Mouse (Mus musculus): Measurements from ENCODE around the gene Marveld1. TPM values are rescaled to one million over a fixed set of nuclear protein-coding genes. Genes with fewer than 3 reads are reported as not detected.

Marveld1 gene
- total and polyA plus RNA-seq, 3 experiments: 9.7 to 24.4 TPM; not detected in 1

DNA sequence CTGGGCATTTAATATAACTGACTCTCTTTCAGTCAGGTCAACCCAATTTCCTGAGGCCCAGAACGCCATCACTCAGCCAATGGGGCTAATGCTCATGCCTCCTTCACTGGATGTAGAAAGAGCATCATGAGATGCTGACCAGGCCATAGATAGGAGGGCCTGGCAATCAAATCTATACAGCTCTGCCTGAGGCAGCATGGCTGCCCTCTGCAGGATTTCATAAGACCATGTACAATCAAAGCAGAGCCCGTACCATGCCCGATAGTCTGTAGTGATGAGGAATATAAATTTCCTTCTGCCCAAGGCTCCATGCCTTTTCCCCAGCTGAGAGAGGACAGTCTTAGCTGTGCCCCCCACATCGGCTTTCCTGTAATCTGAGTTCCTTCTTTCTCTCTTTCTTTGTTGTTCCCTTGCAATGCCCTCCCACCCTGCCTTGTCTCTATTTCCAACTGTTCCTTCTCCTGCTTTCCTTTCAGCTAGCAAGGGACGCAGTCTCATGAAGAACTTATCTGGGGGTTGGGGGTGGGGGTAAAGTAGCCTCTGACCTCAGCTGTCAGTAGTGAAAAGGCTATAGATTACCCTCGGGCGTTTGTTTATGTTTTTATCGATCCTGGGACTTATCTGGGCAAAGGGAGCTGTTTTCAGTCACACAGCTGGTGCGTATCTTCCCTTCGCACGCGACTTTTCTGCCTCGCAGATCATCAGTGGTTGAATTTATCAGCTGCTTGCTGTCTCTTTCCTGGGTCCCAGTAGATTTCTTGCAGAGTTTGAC, 11.2 kb downstream of the Marveld1 start:
- H3K79me2 ChIP-seq (ENCODE audit: control insufficient read depth, insufficient read depth, low read length, poor library complexity): no peaks in the 10 kb centered on the region
- peaks cover 0 to 11% of the 10 kb centered on the region in 2 experiments; a peak in 2 of 4 replicates for H3K36me3 ChIP-seq (ENCODE audit: control insufficient read depth in 1 of 2, insufficient read depth in 2 of 2, low read length in 2 of 2)
- peak overlapping the region; percentile 45 for H3K9ac ChIP-seq (ENCODE audit: control insufficient read depth, low read depth, low read length, poor library complexity, severe bottlenecking)
- H3K27ac ChIP-seq (ENCODE audit: control insufficient read depth, low read depth, low read length): peak overlapping the region; percentile 75
- H3K27me3 ChIP-seq (ENCODE audit: control insufficient read depth in 1 of 2, insufficient read depth in 2 of 2, low read length in 2 of 2): no peaks in the 10 kb centered on the region; a peak in 1 of 4 replicates
- H3K9me3 ChIP-seq (replicated peaks; ENCODE audit: insufficient read depth, low read length): no peaks in the 10 kb centered on the region
- peaks cover 3 to 9% of the 10 kb centered on the region in 2 experiments for H3K4me1 ChIP-seq (ENCODE audit: control insufficient read depth in 1 of 2, insufficient read depth in 2 of 2, low read length in 2 of 2)
- peak; percentile 76 for DNase-seq (ENCODE audit: low read depth, low spot score)
- peak overlapping the region; percentile 43 to 48 for H3K4me3 ChIP-seq (ENCODE audit: control insufficient read depth in 1 of 2, insufficient read depth in 1 of 2, low read depth in 2 of 2, low read length in 2 of 2)
- TF ChIP-seq POLR2AphosphoS2 (IDR thresholded peaks at IDR 0.05; ENCODE audit: low read length) (peak; percentile 41; the same call in 1 of the 2 replicates), ELF1 (IDR thresholded peaks at IDR 0.05; ENCODE audit: low read depth, low read length) (peak; percentile 33; the same call in 1 of the 2 replicates), GATA1 (IDR thresholded peaks at IDR 0.05; ENCODE audit: low read depth, low read length) (peak; percentile 97), BHLHE40 (IDR thresholded peaks at IDR 0.05; ENCODE audit: borderline replicate concordance, low read depth, low read length) (peak; percentile 100), TBP (IDR thresholded peaks at IDR 0.05; ENCODE audit: low read depth, low read length) (no peak), ZMIZ1 (IDR thresholded peaks at IDR 0.05; ENCODE audit: low read depth, low read length) (no peak), MAZ (IDR thresholded peaks at IDR 0.05; ENCODE audit: low read depth, low read length) (peak; percentile 72), SIN3A (IDR thresholded peaks at IDR 0.05; ENCODE audit: low read length) (peak; percentile 98), MYB (IDR thresholded peaks at IDR 0.05; ENCODE audit: low read depth, low read length) (no peak), EP300 (IDR thresholded peaks at IDR 0.05; ENCODE audit: low read depth in 1 of 2, low read length in 2 of 2) (peak; percentile 91 to 95), USF2 (IDR thresholded peaks at IDR 0.05; ENCODE audit: borderline replicate concordance in 1 of 2, insufficient read depth in 1 of 2, low read depth in 1 of 2, low read length in 2 of 2) (no peak), JUND (IDR thresholded peaks at IDR 0.05; ENCODE audit: low read depth, low read length) (no peak), MYC (IDR thresholded peaks at IDR 0.05; ENCODE audit: low read depth, low read length) (0 out of 2 replicates have a peak, but pooled peaks have one; percentile 52), TAL1 (IDR thresholded peaks at IDR 0.05; ENCODE audit: low read length) (peak; percentile 82), MAX (IDR thresholded peaks at IDR 0.05; ENCODE audit: low read length) (peak; percentile 69), UBTF (IDR thresholded peaks at IDR 0.05; ENCODE audit: borderline replicate concordance, insufficient read depth, low read depth, low read length) (no peak), NELFE (IDR thresholded peaks at IDR 0.05; ENCODE audit: low read depth, low read length) (no peak), POLR2AphosphoS5 (IDR thresholded peaks at IDR 0.05; ENCODE audit: borderline replicate concordance, low read depth, low read length) (no peak), GABPA (IDR thresholded peaks at IDR 0.05; ENCODE audit: low read depth, low read length) (no peak), SMC3 (IDR thresholded peaks at IDR 0.05; ENCODE audit: low read depth, low read length) (peak; percentile 38), TCF12 (IDR thresholded peaks at IDR 0.05; ENCODE audit: low read depth, low read length) (peak; percentile 98), CHD1 (IDR thresholded peaks at IDR 0.05; ENCODE audit: low read depth, low read length) (no peak), CHD2 (IDR thresholded peaks at IDR 0.05; ENCODE audit: low read length) (no peak), RAD21 (IDR thresholded peaks at IDR 0.05; ENCODE audit: low read depth, low read length) (peak; percentile 8; the same call in 1 of the 2 replicates), ZKSCAN1 (IDR thresholded peaks at IDR 0.05; ENCODE audit: low read depth, low read length) (no peak), MAFK (IDR thresholded peaks at IDR 0.05; ENCODE audit: borderline replicate concordance, low read depth, low read length) (peak; percentile 80; the same call in 1 of the 2 replicates), NRF1 (IDR thresholded peaks at IDR 0.05; ENCODE audit: insufficient read depth, low read depth, low read length, poor library complexity, severe bottlenecking) (no peak), POLR2A (IDR thresholded peaks at IDR 0.05; ENCODE audit: control insufficient read depth in 1 of 2, insufficient read depth in 1 of 2, low read depth in 1 of 2, low read length in 2 of 2, poor library complexity in 1 of 2) (no peak; a peak in 1 of 4 replicates), MEF2A (IDR thresholded peaks at IDR 0.05; ENCODE audit: extremely low read depth, insufficient replicate concordance, low read depth, low read length, poor library complexity, severe bottlenecking) (peak; percentile 66; the same call in 1 of the 2 replicates), HCFC1 (IDR thresholded peaks at IDR 0.05; ENCODE audit: low read depth, low read length) (0 out of 2 replicates have a peak, but pooled peaks have one; percentile 32), MXI1 (IDR thresholded peaks at IDR 0.05; ENCODE audit: low read depth, low read length) (peak; percentile 92), E2F4 (IDR thresholded peaks at IDR 0.05; ENCODE audit: borderline replicate concordance, low read depth, low read length) (no peak), CTCF (IDR thresholded peaks at IDR 0.05 in 2 of 3, conservative IDR thresholded peaks at IDR 0.05 in 1 of 3; ENCODE audit: control insufficient read depth in 1 of 3, insufficient read depth in 1 of 3, low read depth in 2 of 3, low read length in 3 of 3, poor library complexity in 1 of 3, severe bottlenecking in 1 of 3) (peak in 2 of 3 experiments; percentile 17 to 36; a peak in 3 of 6 replicates), USF1 (IDR thresholded peaks at IDR 0.05; ENCODE audit: low read depth, low read length) (no peak), ETS1 (IDR thresholded peaks at IDR 0.05; ENCODE audit: low read depth, low read length) (peak; percentile 100)

All from MEL (cell line).